Mouse (Mus musculus) cerebellum, postnatal 4 days (tissue): ENCODE results near the gene Tomm20.
"Not testable (repeated sequence)": the region's sequence is repeated elsewhere in the genome, so short reads cannot be mapped to it uniquely, and the experiment has no call there.

Experiments
- DNase-seq, 2 experiments: peaks; one replicate each; pipeline ENCODE4 v3.0.0; 2022; ENCODE audit warnings: low spot score in 2 of 2, mixed read lengths in 1 of 2

The Tomm20 gene

DNA sequence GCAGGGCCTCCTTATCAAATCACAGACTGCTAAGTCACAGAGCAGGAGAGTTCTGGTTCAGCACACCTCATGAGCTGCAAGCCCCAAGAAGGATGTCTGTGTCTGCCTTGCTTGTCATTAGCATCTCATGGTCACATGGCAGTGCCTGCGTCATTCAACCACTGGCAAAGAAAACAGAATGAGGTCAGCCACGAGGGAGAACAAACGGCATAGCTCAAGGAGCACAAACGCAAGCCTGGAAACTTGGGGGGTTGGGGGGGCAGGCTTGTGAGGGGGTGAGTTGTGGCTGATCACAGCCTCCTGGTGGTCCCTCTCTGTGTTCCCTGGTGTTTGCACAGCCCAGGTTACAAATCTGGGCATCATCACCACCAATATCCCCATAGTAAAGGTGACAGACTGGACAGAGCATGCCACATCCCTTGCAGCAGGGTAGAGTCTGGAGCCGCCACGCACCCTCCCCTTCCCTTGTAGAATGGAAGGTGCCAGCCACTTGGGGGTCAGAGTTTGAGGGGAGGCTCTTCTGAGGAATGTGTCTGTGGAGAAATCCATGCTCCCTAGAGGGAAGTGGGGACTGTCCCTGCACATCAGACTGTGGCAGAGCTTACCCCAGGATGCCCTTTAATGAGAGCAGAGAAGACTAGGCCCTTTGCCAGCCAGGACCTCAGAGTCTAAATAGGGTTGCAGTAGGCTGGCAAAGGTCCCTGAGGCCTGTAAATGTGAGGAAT lies 61.3 kb downstream of the Tomm20 start:
- DNase-seq, result no peak

DNA sequence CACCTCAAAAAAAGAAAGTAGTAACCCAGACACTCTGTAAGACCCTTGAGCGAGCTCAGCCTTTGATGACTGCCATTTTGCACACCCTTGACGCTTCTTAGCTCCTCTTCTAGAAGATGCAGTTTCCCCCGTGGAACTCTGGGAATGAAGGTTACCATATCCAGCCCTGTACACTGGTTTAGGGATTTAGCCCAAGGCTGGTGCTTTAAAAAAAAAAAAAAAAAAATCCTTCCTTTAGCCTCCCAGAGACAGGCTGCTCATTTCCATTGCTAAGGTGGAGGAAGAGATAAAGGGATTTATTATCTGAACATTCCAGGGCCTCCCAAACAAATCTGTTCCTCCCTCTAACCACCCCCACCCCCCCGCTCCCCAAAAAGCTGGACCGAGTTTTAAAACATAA lies 61.9 kb downstream of the Tomm20 start:
- no peak for DNase-seq

DNA sequence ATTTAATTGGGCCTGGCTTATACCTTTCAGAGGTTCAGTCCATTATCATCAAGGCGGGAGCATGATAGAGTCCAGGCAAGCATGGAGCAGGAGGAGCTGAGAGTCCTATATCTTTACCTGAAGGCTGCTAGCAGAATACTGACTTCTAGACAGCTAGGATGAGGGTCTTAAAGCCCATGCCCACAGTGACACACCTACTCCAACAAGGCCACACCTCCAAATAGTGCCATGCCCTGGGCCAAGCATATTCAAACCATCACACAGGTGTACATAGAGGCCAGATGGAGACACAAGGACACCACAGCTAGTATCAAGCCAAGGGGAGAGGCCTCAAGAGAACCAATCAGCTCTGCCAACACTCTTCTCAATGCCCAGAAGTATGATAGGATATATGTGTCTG lies 63.1 kb downstream of the Tomm20 start:
- not testable (repeated sequence) for DNase-seq

DNA sequence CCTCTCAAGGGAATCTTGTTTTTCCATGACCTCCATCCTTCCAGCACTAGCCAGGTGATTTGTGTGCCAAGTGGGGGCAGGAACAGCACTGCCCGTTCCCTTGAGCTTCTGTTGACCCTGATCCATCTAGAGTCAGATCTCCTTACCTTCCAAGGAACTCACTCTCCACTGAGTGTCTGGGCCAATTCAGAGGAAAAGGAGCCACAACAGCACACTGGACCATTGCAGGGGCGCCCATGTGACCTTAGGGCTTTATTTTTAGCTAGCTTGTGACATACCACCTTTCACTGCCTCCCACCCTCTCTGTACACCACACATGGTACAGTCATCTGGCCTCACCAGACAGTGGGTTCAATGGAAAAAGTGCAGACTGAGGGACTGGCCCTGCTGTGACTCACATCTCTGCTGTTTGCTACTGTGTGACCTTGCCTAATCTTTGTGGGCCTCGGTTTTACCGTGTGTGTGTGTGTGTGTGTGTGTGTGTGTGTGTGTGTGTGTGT lies 64.0 kb downstream of the Tomm20 start:
- no peak for DNase-seq
